Mouse (Mus musculus) E14TG2a.4 (cell line): ENCODE measurements around the gene Crtc3.

ENCODE experiments used
- H3K27me3 ChIP-seq: 2 replicates; pipeline ENCODE4 v1.6.1; 2014; ENCODE audit warnings: low read length, control low read depth; ENCODE audit not compliant: insufficient read depth
- H3K36me3 ChIP-seq: 2 replicates; pipeline ENCODE4 v1.6.1; 2014; ENCODE audit warnings: low read length, control low read depth; ENCODE audit not compliant: insufficient read depth
- H3K4me1 ChIP-seq: replicated peaks from 2 replicates; pipeline ENCODE4 v1.6.1; 2014; ENCODE audit warnings: low read depth, low read length, control low read depth
- H3K4me3 ChIP-seq: replicated peaks from 2 replicates; pipeline ENCODE4 v1.5.1; 2014; ENCODE audit warnings: mild to moderate bottlenecking, low read length
- H3K9me3 ChIP-seq: 2 replicates; pipeline ENCODE4 v1.6.1; 2014; ENCODE audit warnings: low read length, control low read depth
- CTCF ChIP-seq: conservative IDR thresholded peaks from 2 replicates; pipeline ENCODE4 v1.5.1; 2014; ENCODE audit warnings: low read length
- NANOG ChIP-seq: IDR thresholded peaks from 2 replicates; pipeline ENCODE4 v1.6.1; 2014; ENCODE audit warnings: borderline replicate concordance, low read length, mixed read lengths
- POU5F1 ChIP-seq: IDR thresholded peaks from 2 replicates; pipeline ENCODE4 v1.6.1; 2014; ENCODE audit warnings: low read length, borderline replicate concordance

Gene Crtc3

DNA sequence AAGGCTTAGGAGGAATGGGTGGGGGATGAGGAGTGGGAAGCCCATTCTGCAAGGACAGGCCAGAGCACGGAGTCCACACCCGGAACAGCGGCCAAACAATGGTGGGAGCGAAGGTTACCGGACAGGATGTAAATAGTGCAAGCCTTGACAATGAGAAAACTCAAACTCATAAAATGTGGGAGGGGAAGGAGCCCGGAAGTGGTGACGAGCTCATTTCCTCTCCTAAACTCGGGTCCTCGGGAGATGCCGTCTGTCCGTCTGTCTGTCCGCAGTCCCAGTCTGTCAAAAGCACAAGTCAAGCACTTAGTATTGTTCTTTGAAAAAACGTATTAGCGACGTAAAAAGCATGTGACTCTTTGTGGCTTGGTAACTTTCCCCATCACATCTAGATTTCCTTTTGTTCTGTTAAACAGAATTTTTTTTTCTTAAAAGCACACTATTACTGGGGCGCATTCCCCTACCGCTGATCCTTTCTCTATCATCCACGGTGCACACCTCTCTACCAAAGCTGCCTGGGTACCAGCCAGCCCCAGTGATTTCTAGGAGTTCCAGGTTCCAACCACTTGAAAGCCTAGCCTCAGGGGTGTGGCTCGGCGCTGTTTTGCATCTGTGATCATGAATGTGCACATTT, 105.7 kb downstream of the Crtc3 start:
- TF ChIP-seq NANOG (no peak), POU5F1 (no peak), CTCF (no peak)
- Histone ChIP-seq H3K4me1 (peaks cover 52% of the 10 kb centered on the region), H3K27me3 (peaks cover 37% of the 10 kb centered on the region), H3K36me3 (no peaks in the 10 kb centered on the region), H3K9me3 (no peaks in the 10 kb centered on the region), H3K4me3 (peak overlapping the region; percentile 13; the same call in 1 of the 2 replicates)

DNA sequence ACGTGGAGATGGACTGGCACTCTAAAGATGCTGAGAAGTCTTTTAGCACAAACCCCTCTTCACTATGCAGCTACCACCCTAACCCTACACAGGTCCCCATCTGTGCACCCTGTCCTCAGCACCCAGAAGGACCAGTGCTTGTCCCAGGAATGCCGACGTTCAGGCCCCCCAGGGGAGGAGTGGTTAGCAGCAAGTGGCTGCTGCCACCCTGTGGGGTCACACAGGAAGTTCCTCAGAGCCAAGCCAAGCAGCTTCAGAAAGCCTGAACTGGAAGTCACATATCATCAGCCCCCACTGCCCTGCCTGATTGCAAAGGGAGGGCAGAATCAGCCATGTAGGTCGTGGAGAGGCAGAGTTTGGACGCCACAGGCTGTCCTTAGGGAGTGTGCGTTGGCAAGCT, 108.3 kb downstream of the Crtc3 start:
- no peaks in the 10 kb centered on the region for H3K9me3 ChIP-seq
- peaks cover 12% of the 10 kb centered on the region for H3K27me3 ChIP-seq
- H3K36me3 ChIP-seq, result no peaks in the 10 kb centered on the region
- H3K4me1 ChIP-seq, result peaks cover 62% of the 10 kb centered on the region
- TF ChIP-seq CTCF (peak; percentile 28), NANOG (no peak)
- H3K4me3 ChIP-seq, result no peak overlapping the region

DNA sequence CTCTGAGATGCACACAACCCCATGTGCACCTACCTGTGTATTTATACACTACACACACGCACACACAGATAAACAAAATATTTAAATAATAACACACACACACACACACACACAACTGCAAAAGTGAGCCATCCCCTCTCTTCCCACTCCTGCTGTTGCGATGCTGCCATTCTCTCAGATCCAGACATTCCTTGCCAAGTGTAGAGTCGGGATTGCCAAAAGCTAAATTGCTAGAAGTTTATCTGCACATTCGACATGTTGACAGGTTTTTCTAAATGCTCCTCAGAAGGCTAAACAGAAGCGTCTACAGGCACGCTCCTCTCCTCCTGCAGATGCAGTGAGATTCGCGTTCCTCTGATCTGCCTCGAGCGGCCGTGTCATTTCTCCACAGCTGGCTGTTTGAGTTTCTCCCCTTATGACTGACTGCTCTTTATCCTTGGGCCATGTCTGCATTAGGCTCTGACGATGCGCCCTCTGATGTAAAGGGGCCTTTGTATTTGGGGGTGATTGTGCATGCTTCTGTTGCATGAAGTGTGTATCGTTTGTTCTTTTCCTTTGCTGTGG, 111.2 kb downstream of the Crtc3 start:
- H3K9me3 ChIP-seq, result no peaks in the 10 kb centered on the region
- TF ChIP-seq NANOG (no peak), CTCF (no peak), POU5F1 (no peak)
- peaks cover 46% of the 10 kb centered on the region for H3K4me1 ChIP-seq
- no peak overlapping the region for H3K4me3 ChIP-seq
- 0 out of 2 replicates have a peak, but pooled peaks cover 5% of the 10 kb centered on the region for H3K27me3 ChIP-seq
- no peaks in the 10 kb centered on the region for H3K36me3 ChIP-seq

DNA sequence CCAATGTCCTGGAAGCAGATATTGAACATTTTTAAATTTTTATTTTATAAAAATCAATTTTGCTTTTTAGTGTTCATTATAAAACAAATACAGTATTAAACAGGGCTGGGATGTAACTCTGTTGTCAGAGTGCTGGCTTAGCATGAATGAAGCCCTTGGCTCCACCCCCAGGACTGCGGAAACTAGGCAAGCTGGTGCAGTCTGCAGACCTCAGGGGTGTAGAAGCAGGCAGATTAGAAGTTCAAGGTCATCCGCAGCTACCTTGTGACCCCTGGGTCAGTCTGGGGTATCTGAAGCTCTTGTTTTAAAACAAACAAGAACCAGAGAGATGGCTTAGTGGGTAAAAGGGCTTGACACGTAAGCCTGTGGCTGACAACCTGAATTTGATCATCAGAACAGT, 112.1 kb downstream of the Crtc3 start:
- 0 out of 2 replicates have a peak, but pooled peaks cover 5% of the 10 kb centered on the region for H3K27me3 ChIP-seq
- H3K4me1 ChIP-seq, result peaks cover 38% of the 10 kb centered on the region
- TF ChIP-seq CTCF, result no peak
- TF ChIP-seq POU5F1, result no peak
- TF ChIP-seq NANOG, result no peak
- no peak overlapping the region for H3K4me3 ChIP-seq
- no peaks in the 10 kb centered on the region for H3K36me3 ChIP-seq
- H3K9me3 ChIP-seq, result no peaks in the 10 kb centered on the region

DNA sequence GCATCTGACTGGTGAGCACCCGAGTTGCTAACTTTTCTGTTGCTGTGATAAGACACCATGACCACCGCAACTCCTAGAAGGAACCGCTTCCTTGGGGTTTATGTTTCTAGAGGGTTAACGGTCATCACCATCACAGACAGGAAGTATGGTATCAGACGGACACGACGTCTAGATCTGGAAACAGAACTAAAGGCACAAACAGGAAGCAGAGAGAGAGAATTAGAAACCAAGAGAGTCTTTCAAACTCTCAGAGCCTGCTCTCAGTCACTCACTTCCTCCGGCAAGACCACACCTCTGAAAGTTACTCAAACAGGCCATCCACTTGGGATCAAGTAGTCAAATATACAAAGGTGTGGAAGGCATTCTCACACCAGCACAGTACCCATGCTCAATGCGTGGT, 112.9 kb downstream of the Crtc3 start:
- Histone ChIP-seq H3K4me1 (peaks cover 34% of the 10 kb centered on the region), H3K27me3 (0 out of 2 replicates have a peak, but pooled peaks cover 5% of the 10 kb centered on the region), H3K9me3 (no peaks in the 10 kb centered on the region), H3K36me3 (no peaks in the 10 kb centered on the region), H3K4me3 (no peak overlapping the region)
- TF ChIP-seq CTCF (no peak), NANOG (no peak), POU5F1 (no peak)

DNA sequence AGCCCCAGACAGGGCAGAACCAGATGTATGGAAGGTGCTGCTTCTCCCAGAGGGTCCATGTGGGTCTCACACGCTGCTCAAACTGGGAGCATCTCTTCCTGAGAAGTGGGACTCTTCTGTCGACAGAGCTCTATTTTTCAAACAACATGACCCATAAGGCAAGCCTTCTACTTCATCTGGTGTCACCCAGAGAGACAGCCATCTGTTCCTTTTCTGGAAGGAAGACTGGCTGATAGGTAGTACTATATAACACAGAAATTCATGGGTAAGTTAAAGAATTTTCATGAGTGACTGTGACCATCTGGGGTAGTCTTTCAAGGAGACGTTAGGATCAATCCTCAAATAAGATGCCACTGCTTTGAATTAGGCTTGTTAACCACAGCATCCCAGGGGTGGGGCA, 115.6 kb downstream of the Crtc3 start:
- H3K36me3 ChIP-seq, result no peaks in the 10 kb centered on the region
- peaks cover 28% of the 10 kb centered on the region for H3K4me1 ChIP-seq
- TF ChIP-seq POU5F1, result no peak
- TF ChIP-seq NANOG, result no peak
- no peak for TF ChIP-seq CTCF
- H3K9me3 ChIP-seq, result peaks cover 12% of the 10 kb centered on the region
- no peak overlapping the region for H3K4me3 ChIP-seq
- no peaks in the 10 kb centered on the region for H3K27me3 ChIP-seq

DNA sequence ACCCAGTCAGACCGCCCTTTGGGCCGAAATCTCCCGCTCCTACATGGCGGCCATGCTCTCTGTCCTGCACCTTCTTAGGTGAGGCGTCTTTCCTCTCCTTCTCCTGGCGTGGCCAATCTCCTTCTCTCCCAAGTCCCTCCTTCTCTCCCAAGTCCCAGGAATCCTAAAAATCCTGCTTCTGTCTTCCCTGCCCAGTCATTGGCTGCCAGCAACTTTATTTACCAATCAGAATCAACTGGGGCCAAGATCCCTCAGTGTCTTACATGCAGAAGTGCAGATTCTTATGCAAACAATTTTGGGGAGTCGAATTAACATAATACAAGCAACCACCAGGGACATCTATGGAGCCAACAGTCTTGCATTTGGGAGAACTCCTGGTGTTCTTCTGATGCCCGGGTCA, 120.7 kb downstream of the Crtc3 start:
- Histone ChIP-seq H3K36me3 (no peaks in the 10 kb centered on the region), H3K9me3 (peaks cover 12% of the 10 kb centered on the region), H3K4me1 (peaks cover 10% of the 10 kb centered on the region), H3K27me3 (no peaks in the 10 kb centered on the region), H3K4me3 (0 out of 2 replicates have a peak overlapping the region, but pooled peaks have one; percentile 27)
- TF ChIP-seq CTCF (no peak), NANOG (no peak), POU5F1 (no peak)

DNA sequence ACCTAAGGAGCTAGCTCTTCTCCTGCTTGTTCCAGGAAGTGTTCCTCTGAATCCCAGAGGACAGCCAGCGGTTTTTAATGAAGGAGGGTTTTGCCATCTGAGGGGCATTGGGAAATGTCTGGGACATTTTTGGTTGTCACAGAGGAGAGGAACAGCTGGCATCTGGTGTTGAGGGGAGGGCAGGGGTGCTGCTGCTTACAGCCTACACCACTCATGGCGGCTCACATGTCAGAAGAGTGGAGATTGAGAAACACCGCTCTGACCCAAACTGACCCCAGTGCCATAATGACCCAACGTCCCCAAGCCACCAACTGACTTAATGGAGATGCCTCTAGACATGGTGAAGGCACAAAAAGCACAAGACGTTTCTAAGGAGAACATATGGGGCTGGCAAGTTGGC, 126.7 kb downstream of the Crtc3 start:
- no peak overlapping the region for H3K4me3 ChIP-seq
- H3K27me3 ChIP-seq, result no peaks in the 10 kb centered on the region
- no peaks in the 10 kb centered on the region for H3K9me3 ChIP-seq
- H3K36me3 ChIP-seq, result no peaks in the 10 kb centered on the region
- H3K4me1 ChIP-seq, result peaks cover 15% of the 10 kb centered on the region
- TF ChIP-seq NANOG, result no peak
- TF ChIP-seq POU5F1, result no peak
- no peak for TF ChIP-seq CTCF

DNA sequence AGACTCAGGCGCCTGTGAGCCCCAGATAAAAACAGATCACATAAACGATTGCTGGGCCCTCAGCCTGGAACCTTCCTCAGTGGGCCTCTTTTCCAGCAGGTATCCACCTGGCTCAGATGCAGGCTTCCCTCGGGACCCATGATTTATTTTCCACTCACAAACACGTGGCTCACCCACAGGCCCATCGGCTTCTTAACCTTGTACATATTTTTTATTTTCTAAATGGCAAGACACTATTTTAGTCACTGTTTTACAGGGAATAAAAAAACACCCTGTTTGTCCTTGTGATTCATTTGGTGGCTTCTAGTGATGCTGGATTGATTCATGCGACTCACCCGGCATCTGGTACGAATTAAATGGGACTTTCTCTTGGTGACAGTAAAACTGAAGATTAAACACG, 127.4 kb downstream of the Crtc3 start:
- Histone ChIP-seq H3K36me3 (no peaks in the 10 kb centered on the region), H3K9me3 (no peaks in the 10 kb centered on the region), H3K4me1 (peaks cover 15% of the 10 kb centered on the region), H3K27me3 (no peaks in the 10 kb centered on the region), H3K4me3 (no peak overlapping the region)
- TF ChIP-seq POU5F1 (no peak), CTCF (no peak), NANOG (no peak)
